Mouse (Mus musculus): ENCODE measurements around the gene Kcng3.

- no peak for TF ChIP-seq CTCF (IDR thresholded peaks at IDR 0.05; ENCODE audit: low read depth, low read length)
- TF ChIP-seq POLR2A (IDR thresholded peaks at IDR 0.05; ENCODE audit: borderline replicate concordance, low read depth, low read length), result no peak
These were observed 58.6 kb downstream of the Kcng3 start for GRCm38 (mm10) chr17:83573128-83573527.
